Mouse (Mus musculus): Measurements from ENCODE around the gene Zfhx3.

The Zfhx3 gene

DNA sequence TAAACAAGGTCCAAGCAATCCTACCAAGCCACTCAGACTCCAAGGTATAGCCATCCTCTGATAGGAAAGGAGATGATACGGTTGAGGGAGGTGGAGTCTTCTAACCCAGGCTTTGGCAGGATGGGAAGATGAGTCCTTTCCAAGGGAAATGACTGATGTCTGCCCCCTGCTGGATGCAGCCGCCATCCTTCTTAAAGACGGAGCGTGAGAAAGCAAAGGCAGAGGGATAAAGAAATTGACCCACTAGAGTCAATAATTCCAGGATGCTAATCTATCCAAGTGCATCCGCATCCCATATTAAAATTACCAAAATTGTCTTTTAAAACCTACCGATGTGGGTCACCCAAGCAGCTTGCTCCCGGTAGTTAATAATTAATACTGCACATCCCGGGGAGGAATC is 158.7 kb downstream of the Zfhx3 start:
- no peak for DNase-seq

DNA sequence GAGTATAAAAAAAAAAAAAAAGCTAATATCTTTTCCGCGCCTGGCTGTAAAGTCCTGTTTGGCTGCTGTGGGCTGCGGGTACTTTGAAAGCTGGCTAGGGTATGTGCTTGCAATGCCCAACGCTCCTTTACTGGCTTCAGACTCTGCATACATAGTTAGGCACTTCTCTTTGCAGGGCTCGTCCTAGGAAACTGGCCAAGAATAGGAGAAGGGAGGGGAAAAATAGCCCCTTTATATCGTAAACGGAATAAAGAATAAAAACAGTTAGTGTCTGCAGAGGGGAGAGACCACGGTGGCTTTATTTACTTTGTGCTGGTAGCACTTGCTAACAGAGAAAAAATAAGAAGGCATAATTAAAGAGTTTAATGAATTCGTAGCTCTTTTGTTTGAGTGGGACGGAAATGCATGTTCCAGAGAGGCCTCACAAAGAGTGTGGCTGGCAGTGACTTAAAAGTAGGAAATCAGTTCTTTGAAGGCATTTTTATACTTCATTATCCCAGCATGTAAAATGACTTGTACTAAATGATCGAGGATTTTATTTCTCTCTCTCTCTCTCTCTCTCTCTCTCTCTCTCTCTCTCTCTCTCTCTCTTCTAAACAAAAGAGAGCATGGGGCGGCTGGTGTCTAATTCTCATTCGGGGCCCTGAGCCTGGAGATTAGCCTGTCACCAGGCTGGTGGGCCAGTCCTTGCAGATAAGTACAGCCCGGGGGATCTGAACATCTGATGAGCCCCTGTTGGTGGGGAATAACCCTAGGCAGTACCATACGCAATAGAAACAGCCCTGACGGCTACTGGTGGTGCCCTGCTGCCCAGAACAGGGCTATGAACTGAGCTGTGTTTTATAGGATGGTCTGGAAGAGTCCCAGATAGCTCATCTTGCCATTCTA is 159.8 kb downstream of the Zfhx3 start:
- DNase-seq: no peak

DNA sequence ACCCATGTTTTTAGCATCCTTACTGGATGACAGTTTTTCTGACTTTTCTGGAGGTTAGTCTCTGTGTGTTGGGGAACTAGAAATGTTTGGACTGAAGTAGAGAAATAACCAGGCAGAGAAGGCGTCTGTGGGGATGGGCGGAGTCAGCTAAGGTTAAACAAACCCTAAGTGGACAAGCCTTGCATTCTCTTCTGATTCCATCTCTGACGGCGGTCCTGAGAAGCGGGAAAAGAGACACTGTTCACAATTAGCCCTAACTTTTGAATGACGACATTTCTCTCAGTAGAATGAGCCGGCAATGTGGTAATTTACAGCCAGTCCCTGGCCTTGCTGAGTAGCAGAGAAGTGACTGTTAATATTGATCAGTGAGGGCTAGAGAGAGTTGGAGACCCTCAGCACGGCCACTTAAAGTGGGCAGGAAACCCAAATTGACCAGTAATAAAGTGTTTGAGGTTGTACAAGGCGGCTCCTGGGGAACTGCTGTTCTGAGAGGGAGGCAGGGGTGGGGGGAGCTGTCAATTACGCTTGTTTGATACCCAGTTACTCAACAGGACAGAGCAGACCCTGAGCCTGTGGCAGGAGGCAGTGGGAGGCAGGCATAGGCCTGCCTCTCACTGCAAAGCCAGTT is 162.1 kb downstream of the Zfhx3 start:
- DNase-seq: no peak

DNA sequence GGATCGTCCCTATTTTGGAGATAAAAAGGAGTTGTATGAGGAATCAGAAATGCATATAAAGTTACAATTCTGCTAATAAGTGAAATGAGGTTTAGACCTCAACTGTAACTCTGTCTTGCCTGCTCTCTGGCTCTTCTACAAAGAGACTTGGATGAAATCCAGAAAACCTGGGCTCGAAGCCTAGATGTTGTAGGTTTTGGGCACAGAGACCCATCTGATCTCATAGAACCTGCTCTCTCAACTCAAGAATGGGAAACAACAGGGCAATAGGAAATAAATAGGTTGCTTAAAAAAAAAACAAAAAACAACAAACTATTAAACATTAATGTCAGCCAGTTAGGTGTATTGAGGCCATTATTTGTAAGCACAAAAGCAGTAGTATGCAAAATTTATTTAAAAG is 182.6 kb downstream of the Zfhx3 start:
- no peak for DNase-seq

DNA sequence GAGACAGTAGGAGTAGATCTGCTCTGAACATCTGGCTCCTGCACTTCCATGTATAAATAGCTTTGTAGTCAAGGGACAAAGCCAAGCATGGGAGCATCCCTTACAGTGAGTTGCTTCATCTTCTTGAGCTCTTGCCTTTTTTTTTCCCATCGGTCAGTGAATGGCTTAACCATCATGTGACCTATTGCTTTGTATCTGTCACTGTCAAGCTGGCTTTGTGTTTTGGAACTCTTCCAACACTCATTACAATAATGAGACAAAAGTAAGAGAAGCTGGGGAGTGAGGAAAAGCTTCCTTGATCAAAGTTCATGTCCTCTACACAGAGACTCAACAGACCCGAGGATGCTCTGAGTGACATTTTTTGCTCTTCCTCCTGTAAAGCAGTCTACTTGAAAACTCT is 183.0 kb downstream of the Zfhx3 start:
- no peak for DNase-seq

DNA sequence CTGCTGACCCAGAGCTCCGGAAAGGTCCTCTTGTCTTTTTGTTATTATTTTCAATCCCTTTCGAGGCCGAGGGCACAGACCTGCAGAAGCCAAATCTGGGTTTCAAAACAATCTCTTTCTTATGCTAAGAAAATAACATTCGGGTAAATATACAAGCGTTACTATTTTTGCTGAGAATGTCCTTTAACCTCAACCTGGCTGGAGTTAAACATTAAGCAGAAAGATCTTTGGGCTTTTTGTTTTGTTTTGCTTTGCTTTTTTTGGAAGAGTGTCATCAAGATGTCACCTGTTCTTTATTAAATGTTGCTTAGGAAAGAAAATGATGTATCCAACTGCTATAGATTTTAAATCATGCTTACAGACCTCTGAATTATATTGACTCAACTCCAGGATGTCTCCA is 204.1 kb downstream of the Zfhx3 start:
- DNase-seq: no peak

DNA sequence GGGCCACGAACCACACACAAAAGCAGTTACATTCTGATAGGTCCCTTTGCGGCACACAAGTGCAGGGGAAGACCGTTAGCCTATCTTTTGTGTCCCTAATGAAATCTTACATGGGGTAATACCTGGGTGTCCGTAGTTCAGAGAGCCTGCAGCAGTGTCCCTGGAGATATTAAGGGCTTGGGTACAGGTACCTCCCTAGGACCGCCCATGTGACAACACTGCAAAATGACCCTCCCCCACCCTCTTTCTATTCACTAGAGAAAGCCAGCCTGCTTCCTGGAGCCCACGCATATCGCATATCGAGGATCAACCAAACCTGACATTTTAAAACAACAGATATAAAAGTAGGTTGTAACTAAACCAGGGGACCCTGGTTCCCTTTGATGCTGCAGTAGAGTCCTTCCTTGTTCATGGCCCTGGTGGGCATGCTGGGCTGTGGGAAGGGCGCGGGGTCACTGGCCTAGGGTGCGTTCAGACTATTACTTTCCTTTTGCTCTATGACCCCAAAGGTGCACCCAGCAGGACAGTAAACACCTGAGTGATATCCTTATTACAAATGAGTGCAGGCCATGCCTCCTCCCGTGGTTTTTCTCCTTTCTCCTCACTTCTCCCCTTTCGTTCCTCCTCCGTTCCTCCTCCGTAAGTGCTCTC is 206.3 kb downstream of the Zfhx3 start:
- no peak for DNase-seq

DNA sequence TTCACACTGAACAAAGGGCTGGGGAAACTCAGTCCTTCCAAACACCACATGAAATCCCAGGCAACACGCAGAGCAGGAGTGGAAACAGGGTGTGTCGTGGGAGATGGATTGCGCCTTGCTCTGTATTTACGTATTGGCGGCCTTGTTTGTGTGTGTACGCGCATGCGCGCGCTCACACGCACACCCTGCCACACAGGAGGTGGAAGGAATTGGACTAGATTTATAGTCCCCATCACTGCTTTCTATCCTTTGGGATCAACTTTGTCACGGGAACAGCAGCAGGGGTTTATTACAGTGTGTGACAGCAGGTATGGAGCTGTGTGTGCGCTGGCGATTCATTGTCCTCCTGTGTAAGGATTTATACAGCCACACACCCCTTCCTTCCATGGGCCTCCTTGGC is 228.4 kb downstream of the Zfhx3 start:
- DNase-seq: no peak

DNA sequence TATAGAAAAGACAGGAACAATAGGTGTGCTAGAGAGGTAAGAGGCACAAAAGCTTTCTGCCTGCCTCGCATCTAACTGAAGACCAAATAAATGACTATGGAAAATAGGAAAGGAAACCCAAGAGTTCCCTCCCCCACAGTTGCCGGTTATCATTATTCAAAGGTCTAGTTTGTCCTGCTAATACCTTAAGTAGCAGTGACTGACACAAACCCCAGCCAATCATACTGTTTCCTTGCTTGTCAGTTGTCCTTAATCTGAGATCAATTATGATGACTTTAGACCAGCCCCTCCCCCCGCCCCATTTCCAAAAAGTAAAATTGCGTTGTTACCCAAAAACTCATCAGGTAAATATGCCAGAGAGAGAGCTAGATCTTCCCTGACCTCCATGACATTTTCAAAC is 240.9 kb downstream of the Zfhx3 start:
- DNase-seq: no peak

DNA sequence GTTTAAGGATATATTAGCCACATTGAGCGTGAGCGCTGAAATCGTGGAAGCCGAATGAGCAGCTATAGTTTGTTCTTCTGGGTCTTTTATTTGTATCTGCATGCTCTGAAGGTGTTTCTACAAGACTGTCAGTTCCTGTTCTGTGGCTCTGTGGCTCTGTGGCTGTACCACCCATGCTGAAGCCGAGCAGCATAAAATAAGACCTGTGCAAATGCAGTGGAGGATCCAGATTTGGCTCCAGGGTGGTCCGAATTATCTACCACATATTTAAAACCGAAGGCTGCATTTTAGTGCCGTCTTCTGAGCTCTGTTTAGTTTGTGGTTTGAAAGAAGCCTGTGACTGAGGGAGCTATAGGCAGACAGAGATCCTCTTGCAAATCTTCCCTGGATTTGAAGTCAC is 241.5 kb downstream of the Zfhx3 start:
- no peak for DNase-seq

DNA sequence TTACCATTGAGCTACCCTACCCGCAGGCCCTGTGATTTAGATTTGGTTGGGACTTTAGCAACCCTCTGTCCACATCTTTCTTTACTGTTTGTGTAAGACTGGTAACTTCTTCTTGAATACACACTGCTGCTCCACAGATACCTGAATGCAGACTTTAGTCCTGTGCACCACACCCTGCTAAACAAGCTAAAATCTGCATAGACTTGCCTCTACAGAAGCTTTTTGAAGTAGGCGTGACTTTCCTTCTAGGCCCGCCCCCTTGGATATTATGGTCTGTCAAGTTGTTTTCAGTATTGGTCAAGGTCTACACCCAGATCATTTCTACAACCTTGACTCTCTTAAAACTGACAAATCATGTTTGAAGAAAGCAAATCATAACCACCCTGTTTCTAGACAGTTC is 243.8 kb downstream of the Zfhx3 start:
- DNase-seq: no peak

DNA sequence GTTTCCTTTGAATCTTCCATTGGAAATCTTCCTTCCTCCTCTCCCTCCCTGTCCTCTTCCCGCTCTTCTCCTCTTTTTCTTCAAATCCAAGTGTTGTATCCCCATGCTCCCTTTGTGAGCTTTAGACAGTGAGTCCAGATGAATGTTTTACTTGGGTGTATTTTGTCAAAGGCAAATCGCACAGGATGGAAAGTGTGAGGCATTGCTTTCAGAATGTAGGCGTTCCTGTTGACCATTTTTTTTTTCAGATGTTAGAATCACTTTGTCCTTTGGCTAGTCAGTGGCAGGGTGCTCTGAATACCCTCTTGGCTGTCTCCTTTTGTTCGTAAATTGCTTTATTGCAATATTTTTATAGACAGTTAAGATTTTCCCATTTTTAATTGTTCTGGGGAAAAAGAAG is 245.6 kb downstream of the Zfhx3 start:
- DNase-seq: no peak

DNA sequence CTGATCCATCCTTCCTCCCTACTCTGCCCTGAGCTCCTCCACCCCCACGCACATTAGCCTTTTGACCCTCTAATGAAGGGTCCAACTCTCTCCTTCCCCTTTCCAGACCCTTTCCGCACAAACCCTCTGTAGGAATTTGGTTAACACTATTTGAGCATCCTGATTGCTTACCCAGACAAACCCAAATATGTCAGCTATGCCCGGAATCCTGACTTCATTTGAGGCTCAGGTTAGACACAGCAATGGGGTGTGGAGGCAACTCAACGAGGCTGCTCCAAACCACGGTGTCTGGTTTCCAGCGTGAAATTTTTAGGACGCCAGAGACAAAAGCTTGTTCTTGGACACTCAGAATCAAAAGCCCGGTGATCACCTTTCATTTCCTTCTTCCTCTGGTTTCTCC is 252.1 kb downstream of the Zfhx3 start:
- no peak for DNase-seq

DNA sequence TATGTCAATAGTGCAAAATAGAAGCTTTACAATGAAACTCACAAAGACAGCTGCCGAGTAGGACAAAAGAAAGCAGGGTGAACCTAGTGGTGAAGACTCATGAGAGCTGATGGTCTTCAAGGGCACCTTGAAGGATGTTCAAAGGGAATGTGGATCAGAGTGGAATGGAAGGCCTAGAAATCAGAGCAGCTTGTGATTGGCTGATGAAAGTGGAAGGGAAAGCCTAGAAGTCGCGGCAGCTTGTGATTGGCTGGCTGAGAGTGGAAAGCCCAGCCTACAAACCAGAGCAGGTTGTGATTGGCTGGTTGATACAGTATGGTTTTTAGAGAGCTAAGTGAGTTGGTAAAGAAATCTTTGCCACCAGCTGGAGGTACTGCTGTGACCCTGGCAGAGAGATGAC is 272.6 kb downstream of the Zfhx3 start:
- DNase-seq: no peak

DNA sequence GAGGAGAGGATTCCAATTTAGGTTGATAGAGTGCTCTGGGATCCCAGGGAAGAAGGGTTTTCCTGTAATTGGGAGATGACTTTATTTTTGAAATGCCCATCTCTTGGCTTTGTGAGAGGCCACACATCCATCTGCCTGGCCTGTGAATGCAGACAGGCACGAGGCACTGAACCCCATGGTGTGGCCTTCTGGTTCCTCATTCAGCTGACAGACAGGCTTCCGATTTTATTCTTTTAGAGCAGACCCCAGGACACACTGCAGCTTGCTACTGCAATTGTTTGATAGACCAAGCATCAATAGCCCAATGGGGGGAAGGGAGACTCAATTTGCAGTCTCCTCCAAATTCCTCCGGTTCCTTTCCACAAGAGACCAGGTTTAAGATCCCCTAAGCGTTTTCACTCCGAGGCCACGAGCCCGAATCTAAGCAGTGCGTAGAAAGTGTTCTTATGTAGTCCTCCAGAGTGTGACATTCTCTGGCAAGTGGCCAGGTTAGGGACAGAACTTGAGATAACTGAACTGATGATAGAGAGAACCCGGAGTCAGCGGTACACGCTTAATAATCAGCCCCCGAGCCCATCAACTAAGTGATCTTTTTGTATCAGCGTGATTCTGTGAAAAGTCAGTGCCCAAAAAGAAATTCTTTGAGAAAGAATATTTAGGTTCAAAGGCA is 275.9 kb downstream of the Zfhx3 start:
- no peak for DNase-seq

DNA sequence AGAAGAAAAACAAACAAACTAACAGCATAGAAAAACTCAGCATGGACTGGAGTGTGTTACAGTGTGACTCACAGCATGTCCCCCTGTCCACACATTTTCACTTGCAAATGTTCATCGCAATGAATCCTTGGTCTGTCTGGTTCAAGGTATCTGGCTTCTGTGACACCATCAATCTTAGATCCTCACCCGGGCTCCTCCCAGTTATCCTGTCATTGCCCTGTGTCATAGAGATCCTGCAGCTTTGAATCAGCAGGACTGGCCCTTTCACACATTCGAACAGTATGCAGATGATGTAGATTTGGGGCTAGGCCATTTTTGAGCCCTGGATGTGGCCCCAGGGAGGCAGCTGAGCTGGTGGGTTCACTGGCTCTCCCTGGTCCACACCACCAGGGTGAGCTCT is 278.1 kb downstream of the Zfhx3 start:
- no peak for DNase-seq

DNA sequence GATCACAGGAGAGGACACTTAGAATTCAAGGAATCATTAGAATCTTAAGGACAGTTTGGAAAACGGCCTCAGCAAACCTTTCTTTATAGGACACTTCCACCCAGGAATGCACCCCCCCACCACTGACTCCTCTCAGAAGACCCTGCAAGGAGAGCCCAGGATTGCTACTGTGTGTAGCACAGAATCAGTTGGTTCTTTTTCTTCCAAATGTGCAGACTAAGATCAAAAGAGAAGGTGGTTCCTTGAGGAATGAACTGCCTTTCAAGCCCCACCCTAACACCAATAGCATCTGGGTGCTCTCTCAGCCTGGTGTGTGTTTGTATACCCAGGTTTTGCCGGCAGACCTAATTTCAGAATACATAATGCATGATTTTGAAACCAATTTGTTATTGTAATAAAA is 279.6 kb downstream of the Zfhx3 start:
- no peak for DNase-seq

DNA sequence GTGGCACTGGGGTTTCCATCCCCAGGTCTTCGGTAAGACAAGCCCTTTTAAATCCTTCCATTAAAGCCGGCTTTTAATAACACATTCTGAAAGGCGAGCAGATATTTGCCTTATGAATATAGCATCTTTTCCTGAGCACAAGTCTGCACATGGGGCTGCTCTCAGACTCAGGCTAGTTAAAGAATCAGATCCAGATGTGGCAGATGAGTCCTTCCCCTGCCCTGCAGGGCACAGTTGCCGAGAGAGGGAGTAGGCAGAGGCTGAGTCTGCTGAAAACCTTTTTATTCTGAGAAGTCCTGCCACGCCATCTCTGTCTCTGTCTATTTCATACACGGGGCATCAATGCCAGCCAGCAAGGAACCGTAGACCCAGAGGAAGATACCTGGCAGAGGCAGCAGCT is 289.9 kb downstream of the Zfhx3 start:
- DNase-seq: no peak

DNA sequence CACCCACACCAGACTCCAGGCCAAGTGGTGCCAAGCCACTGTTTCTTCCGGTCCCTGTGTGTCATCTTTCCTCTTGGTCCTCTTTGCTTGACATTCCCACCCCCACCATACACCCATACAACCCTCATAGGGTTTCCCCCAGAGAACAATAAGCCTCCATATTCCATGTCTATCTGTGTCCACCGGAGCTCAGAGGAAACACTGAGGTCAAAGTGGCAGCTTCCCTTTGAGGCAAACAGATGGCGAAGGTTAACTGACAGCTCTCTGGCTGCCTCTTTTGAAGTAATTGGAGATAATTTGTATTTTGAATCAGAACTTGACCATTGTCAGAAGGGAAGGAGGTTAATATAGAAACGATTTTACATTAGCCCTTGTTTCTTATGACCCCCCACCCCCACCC is 292.0 kb downstream of the Zfhx3 start:
- no peak for DNase-seq

DNA sequence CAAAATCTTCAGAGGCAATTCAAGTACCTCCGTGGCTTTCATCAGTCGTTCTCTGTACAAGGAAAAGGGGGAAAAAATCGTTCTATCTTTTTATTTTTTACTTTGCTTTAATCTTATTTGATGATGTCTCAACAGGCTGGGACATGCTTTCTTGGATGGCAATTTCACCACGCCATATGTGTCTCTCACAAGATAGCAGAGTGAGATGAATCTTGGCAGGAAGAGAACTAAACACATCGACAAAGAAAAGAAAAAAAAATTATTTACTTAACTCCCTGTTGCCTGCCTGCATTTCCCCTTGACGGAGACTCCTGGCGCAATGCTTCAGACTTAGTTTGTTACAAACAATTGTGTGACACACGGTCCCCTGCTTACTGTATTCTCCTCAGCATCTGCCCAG is 294.3 kb downstream of the Zfhx3 start:
- no peak for DNase-seq

DNA sequence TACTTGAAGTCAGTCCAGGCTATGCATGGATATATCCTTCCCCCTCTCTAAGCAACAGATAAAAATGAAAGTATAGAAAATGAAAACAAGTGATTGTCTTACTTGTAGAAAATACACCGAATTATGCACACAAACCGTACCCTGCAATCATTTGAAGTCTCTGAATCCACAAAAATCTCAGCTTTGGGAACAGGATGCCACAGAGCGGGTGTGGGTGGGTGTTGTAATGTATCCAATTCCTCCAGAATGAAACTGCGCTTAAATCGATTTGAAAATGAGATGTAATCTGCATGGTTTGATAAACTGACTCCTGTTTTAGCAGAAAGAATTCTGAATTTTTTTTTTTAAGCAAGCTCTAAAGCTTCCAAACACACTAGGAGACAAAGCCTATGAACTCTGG is 297.1 kb downstream of the Zfhx3 start:
- no peak for DNase-seq

DNA sequence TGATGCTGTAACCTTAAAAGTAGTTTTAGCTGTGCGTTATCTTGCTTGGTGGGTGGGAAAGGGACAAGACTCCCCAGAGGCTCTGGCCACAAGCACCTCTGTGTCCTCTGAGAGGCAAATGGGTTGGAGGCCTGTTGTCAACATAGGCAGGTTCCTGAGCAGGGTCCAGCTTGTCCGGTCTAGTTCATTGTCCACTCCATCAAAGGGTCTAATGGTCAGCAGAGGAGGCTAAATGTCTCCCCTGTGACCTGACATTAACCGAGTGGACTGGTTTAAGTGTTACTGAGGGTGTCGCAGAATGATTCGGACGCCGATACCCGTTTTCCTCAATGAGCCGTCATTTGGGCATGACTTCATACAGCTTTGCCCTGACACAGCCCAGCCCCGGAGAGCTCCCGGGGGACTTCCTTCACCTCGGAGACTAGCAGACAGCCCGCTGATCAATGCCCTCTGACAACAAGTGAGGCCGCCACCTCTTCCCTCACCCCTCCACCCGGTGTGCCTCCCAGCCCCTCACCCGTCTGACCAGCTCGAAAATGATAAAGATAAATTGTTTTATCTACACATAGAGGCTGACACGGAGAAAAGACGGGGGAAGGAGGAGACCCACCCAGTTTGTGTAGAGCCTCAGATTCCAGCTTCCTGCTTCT is 298.7 kb downstream of the Zfhx3 start:
- no peak for DNase-seq

DNA sequence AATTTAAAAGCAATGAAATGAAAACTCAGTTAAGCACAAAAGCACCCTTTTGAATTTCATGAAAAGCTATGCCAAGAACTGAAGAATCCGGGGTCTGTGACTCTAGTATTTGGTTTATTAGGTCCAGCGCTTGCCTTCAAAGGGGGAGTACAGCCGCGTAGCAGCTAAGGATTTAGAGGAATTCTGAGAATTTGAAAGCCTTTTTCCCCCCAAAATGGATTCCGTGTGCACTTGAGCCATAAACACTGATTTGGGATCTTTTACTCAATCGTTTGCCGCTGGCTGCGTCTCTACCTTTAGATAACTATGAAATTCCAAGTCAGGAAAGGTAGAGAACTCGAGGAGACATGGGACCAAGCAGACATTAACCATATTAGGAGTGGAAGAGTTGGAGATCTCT is 300.8 kb downstream of the Zfhx3 start:
- DNase-seq: no peak

Data from thymus, adult 18-20 months (tissue).